Mouse (Mus musculus) stomach, postnatal 0 days (tissue): ENCODE results near the gene Zfand3.

Experiments used
- CTCF ChIP-seq: IDR thresholded peaks from 2 replicates; pipeline ENCODE4 v1.5.1; 2016; ENCODE audit warnings: antibody characterized with exemption, low read depth, mild to moderate bottlenecking, moderate library complexity
- EP300 ChIP-seq: optimal IDR thresholded peaks from 2 replicates; pipeline ENCODE3; 2016; ENCODE audit warnings: antibody characterized with exemption

DNA sequence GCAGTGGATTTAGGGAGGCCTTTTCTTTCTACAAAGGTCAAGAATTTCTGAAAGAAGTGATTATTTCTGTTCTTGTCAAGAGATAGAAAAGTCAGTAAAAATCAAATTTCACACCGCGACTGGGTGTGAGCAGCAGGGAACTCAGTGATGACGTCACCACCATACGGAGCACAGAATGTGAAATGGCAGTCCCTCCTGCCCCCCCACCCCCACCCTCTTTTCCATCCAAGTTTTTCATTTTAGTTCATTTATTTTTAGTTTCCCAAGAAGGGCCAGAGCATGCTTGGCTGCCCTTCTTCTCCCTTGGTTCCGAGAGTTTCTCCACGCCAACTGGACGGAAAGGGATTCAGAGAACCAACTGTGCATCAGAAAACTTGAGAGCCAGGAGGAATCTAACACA is 6.8 kb upstream of the Zfand3 start:
- TF ChIP-seq CTCF (no peak), EP300 (no peak)
